Mouse (Mus musculus): ENCODE results near the gene S1pr4.

S1pr4 gene

DNA sequence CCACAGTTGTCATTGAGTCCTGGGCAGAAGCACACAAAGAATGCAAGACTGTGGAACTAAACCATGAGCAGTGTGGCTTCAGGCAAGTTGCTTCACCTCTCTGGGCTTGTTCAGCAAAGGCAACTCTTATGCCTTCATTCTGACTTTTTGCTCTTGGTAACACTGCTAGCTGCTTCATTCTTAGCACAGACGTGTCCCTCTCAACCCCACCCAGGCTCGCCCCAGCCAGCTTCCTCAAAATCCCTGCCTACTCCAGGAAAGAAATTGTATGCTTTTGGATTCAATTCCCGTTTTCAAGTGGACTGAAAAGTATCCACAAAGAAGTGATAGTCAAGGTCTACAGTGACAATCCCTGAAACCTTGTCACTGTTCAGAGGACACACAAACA lies 20.0 kb upstream of the S1pr4 start:
- CTCF ChIA-PET = interaction anchor here (1.0 kb wide), 1 partner anchor 18 kb away, joined by 4 read pairs; no protein-coding TSS in a partner anchor

DNA sequence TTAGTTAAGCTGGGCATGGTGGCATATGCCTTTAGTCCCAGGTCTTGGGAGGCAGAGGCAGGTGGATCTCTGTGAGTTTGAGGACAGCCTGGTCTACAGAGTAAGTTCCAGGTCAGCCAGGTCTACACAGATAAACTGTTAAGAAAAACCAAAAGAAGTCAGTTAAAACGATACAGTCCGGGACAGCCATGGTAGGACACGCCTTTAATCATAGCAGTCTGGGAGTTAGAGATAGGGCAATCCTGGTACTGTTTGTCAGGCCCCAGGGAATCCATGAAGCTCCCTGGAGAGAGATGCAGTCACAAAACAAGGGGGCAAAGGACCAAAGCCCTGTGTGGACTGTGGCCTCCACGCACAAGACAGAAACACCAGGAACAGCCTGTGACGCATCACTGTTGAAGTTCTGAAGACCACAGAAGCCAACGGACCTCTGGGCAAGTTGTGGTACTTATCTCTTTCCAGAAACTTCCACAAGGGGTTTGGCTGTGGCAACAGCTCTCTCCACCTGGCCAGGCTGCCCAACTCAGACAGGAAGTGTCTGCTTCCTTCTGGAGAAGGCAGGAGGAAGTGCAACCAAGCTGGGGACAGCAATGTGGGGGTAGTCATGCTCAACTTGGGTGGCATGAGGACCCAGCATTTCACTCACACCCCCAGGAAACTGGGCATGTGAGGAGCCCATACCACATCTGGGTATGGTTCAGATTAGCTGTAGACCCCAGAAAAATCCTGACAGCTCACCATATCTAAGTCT lies 19.5 kb upstream of the S1pr4 start:
- CTCF ChIA-PET = interaction anchor here (1.0 to 1.2 kb wide), 2 partner anchors 17 to 34 kb away, joined by 4 read pairs; no protein-coding TSS in a partner anchor

DNA sequence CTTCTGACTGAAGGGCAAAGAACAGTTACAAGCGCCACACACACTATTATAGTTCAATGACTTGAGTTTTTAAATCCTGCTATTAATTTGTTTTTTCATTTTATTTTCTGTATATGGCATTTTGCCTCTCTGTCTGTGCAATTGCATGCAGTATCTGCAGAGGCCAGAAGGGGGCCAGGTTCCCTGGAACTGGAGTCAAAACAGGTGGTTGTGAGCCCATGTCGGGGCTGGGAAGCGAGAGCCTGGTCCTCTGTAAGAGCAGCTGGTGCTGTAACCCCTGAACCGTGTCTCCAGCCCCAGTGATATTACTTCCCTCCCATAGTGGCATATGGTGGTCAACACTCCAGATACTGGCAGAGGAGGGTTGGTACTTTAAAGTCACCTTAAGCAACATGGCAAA lies 18.6 kb upstream of the S1pr4 start:
- CTCF ChIA-PET = interaction anchor here (1.2 kb wide), 1 partner anchor 34 kb away, joined by 4 read pairs; no protein-coding TSS in a partner anchor

DNA sequence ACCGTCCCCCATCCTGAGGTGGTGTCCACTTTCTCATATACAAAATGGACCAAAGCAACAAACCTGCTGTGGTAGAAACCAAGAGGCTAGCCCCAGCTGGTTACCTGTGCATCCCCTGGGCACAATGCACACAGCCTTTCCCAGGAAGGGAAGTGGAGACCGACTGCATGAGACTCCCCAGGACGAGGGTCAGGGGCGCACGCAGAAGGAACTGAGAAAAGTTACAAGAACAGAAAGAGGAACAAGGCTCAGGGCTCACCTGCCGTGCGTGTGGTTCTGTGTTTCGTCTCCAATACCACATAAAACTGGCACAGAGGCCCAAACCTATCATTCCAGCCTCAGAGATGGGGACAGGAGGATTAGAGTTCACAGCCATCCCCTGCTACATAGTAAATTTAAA lies 17.3 kb upstream of the S1pr4 start:
- CTCF ChIA-PET = interaction anchor here (1.1 kb wide), 1 partner anchor 14 kb away, joined by 3 read pairs; no protein-coding TSS in a partner anchor

DNA sequence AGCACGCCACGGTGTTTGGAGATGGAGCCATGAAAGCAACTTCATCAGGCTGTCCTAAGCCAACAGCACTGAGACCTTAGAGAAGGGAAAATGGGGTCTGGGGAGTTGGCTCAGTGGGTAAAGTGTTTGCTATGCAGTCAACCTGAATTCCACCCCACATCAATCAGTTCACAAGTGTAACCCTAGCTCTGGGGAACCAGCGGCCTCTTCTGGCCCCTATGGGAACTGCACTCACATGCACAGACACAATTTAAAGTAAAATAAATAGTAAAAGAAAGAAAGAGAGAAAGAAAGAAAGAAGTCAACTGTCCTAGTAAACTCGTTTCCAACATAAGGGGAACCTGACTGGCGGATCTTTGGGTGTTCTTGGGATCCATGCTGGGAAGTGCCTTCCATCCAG lies 13.9 kb upstream of the S1pr4 start:
- CTCF ChIA-PET = interaction anchor here (0.8 kb wide), 1 partner anchor 11 kb away, joined by 3 read pairs; no protein-coding TSS in a partner anchor

DNA sequence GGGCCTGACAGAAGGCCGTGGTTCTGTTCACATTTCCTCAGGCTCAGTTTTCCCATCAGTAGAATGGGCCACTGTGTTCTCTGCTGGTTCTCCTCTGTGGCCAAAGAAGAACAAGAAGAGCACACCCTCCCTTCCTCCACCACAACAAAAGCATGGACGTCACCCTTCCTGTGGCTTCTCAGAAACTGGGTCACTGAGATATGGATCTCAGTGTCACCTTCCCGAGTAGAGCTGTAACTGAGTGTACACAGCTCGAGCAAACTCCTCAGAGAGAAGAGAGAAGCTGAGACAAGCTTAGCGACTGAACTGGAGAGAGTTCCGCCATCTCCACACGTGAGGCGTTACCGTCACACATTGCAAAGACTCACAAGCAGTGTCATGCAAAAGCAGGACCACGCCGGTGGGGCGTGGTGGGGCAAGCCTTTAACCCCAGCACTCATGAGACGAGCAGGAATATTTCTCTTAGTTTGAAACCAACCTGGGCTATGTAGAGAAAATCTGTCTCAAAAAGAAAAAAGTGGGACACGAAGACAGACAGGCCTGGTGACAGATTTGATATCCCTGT lies 10.4 kb upstream of the S1pr4 start:
- CTCF ChIA-PET = no interaction called here

DNA sequence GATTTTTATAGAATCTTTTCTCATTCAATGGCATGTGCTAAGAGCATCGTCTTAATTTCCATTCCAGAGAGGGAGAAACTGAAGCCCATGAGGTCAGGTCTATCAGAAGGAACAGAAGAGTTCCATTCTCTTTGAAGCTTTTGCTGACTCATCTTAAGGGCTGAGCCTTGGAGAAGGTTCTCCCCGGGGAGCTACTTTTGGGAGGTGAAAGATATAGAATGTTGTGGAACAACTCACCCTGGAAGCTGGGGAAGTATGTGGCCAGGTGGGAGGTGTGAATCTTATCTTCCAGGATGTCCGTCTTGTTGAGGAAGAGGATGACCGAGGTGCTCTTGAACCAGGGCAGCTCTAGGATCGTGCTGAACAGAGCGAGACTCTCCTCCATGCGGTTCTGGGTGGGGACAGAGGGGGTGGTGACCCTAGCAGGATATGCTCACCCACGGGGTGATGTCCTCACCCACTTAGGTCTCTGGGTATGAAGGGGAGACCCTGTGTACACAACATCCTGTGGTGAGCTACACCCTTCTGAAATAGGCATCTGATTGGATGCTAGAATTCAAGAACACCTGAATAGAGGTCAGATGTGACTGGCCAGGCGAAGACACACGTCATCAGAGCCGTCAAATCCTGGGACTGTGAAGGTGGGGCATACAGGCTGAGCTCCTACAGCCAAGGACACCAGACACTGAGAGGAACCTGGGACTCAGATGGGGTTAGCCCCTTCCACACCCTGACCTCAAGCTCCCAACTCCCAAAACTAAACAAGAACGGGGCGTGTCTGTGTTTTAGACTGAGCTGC lies 8.0 kb upstream of the S1pr4 start:
- CTCF ChIA-PET = interaction anchor here (0.5 to 1.2 kb wide), 2 partner anchors 57 to 242 kb away, joined by 3 to 4 read pairs; no protein-coding TSS in a partner anchor

DNA sequence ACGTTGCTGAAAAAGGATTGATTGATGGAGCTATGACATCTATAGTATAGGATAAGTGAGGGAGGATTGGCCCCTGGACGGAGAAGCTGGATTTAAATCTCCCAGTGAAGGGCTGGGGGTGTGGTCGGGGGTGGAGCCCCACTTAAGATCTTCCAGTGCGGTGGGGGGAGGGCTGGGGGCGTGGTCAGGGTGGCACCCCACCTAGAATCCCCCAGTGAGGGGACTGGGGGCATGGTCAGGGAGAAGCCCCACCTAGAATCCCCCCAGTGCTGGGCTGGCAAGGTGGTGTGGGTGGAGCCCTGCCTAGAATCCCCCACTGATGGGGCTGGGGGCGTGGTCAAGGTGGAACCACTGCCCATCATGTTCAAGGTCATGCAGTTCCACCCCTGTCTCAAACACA lies 7.2 kb upstream of the S1pr4 start:
- CTCF ChIA-PET = interaction anchor here (1.2 kb wide), 1 partner anchor 57 kb away, joined by 3 read pairs; no protein-coding TSS in a partner anchor

DNA sequence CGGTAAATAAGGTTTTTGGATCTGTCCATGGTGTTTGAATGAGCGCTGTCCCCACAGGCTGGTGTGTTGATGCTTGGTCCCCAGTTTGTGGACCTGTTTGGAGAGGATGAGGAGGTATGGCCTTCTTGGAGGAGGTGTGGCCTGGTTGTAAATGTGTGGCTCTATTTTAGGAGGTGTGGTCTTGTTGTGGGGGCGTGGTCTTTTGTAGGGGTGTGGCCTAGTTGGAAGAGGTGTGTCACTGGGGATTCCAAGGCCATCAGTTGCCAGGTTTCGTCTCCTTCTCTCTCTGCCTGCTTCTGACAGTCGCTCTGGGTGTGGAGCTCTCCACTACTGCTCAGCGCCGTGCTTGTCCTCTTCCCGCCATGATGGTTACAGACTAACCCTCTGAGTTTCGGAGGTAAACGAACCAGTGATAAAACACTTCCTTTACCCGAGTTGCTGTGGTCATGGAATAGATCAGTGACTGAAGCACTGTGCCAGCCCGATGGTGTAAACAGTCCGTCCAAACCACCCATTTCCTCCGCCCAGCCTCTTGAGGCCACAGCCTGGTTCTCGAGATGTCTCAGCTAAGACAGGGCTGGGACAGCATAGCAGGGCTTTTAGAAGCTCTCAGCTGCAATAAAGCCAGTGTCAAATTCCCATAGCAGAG lies 5.2 kb upstream of the S1pr4 start:
- CTCF ChIA-PET = interaction anchor here (0.7 kb wide), 1 partner anchor 207 kb away, joined by 3 read pairs; no protein-coding TSS in a partner anchor

DNA sequence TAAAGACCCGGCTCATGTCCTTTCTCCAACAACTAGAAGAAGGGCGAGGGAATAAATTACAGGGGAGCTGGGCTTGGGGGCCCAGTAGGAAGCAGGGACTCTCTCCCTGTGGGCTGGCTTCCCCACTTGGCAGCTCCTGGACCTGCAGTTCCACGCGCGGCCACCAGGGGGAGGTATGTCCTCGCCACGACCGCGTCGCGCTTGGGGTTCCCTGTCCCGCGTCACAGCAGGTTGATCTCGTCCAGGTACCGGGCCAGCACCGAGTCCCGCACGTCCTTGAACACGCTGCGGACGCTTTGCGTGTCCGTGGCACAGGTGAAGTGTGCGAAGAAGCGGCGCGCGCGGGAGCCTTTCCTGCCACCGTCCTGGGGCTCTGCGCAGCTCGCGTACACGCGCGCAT lies 2.7 kb upstream of the S1pr4 start:
- CTCF ChIA-PET = interaction anchor here (1.1 to 2.0 kb wide), 5 partner anchors 11 to 48 kb away, joined by 3 to 16 read pairs (median 4); no protein-coding TSS in a partner anchor

DNA sequence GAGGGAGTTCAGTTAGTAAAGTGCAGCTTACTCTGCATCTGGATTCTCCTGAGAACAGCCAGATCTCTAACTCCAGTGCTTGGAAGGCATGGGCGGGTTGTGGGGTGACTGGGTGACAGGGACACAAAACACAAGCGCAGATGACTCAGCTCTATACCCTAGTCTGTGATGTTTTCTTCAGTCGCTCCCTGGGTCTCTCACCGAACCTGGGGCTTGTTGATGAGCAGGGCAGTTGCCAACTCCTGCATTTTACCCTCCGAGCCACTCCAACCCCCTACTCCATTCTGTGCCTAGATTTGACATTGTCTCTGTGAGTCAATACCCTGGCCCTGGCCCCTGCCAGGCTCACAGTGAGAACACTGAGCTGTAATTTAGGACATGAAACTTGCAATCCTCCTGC lies 1.9 kb upstream of the S1pr4 start:
- CTCF ChIA-PET = interaction anchor here (1.1 to 2.0 kb wide), 5 partner anchors 12 to 49 kb away, joined by 3 to 16 read pairs (median 4); no protein-coding TSS in a partner anchor

DNA sequence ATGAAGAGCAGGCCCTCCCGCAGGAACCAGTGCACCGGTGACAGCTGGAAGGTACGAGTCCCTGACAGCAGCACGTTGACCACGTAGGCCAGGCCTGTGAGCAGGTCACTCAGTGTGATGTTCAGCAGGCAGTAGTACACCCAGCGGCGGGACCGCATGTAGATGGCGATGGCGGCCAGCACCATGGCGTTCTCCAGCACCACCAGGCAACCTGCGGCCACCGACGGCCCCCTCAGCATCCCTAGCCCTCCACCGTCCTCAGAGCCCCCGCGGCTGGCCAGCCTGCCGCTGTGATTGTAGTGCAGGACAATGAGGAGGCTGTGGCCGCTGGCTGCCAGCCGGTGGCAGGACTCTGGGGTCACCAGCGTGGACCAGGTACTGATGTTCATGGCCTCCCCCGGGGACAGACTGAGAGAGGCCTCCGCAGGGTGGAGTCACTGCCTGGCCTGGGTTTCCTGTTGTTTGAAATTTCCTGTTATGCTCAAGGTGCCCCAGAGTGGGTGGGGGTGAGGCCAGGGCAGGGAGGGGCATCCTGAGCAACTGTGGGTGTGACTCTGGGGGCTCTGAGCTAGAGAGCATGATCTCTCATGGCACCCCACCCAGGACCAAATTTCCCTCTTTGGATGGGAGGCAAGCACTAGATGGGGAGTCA lies 556 bp downstream of the S1pr4 start:
- CTCF ChIA-PET = interaction anchor here (0.7 kb wide), 1 partner anchor 117 kb away, joined by 3 read pairs; no protein-coding TSS in a partner anchor

DNA sequence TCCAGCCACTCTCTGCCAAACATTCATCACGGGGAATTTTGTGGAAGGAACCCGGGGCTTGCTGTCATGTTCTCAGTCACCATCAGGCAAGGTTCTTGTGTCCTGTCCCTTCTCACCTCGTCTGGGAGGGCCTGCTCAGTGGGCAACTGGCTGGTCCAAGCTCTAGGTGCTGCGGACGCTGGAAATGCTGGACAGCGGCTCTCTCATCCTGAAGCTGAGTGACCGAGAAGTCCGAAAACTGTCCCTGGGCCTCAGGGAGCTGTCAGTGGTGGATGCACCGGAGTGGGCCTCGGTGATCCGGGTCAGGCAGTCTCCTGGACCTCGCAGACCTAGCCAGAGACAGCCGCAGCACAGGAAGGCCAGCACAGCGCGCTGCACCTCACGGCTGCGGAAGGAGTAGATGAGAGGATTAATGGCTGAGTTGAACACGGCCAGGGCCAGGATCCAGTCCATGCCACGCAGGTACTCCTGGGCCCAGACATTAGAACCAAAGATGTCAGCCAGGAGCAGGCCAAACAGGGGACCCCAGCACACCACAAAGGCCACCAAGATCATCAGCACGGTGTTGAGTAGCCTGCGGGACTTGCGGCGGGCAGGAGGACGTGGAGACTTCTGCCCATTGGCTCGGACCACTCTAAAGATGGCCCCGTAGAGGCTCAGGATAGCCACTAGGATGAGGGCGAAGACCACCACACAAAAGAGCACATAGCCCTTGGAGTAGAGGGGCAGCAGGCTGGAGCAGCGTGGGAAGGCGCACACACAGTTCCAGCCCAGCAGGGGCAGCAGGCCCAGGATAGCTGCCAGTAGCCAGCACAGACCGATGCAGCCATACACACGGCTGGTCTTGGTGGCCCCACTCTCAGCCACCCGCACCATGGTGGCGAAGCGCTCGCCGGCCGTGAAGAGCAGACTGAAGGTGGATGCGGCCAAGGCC lies 1.3 kb downstream of the S1pr4 start:
- CTCF ChIA-PET = interaction anchor here (0.6 to 0.7 kb wide), 2 partner anchors 9 to 116 kb away, joined by 3 read pairs; no protein-coding TSS in a partner anchor

DNA sequence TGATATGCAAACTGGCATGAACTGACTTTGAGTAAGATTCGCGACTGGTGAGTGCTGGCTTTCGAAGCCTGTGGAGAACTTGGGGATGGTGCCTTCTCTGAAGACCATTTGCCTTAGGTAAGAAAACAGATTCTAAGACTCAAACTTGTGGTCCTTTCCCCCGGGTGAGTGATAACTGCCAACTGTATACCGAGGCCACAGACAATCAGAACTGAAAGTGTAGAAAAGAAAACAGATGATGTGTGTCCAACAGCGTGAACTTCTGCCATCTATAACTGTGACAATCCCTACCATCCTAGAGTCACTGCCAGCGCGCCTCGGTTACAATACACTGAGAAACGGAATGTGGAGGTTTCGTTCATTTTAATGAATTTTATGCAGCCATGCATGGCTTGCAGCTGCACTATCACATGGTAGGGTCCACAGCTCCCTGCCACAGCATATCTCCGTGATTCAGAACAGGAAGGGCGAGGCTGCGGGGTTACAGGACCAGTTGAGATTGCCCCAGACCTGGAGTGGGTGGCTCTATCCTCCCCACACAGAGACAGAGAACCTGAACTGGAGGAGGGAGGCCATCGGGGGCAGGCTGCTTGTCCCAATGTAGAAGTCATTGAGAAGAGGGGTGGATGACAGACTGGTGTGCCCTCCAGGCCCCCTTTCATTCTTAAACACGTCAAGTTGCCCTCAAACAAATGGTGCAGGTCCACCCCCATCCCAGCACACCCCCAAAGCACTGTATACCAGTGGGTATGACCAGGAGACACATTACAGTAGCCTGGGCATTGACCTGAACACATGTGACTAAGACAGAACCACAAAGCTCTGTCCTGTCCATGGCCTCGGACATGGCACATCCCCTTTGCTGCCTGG lies 2.3 kb downstream of the S1pr4 start:
- CTCF ChIA-PET = interaction anchor here (0.6 to 0.9 kb wide), 4 partner anchors 8 to 1233 kb away, joined by 3 to 4 read pairs (median 3); partner anchors contain the start of gene BC025920

DNA sequence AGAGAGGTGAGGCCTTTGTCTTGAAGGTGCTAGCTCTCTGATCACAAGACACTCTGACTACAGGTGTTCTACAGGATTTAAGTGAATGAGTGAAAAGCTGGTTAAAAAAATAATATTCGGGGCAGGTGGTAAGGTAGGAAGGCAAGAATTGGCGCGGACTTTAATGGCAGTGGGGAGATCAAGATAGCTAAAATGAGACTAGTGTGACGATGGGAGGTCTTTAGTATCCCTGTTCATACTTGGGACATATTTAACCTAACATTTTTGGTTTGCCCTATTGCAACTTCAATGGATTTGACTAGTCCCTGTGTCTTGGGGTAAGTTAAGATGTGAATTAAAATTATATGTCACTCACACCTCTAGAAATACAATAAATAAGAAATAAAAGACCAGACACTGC lies 3.0 kb downstream of the S1pr4 start:
- CTCF ChIA-PET = interaction anchor here (0.7 to 0.9 kb wide), 3 partner anchors 109 to 1232 kb away, joined by 3 to 4 read pairs (median 3); partner anchors contain the start of gene BC025920

DNA sequence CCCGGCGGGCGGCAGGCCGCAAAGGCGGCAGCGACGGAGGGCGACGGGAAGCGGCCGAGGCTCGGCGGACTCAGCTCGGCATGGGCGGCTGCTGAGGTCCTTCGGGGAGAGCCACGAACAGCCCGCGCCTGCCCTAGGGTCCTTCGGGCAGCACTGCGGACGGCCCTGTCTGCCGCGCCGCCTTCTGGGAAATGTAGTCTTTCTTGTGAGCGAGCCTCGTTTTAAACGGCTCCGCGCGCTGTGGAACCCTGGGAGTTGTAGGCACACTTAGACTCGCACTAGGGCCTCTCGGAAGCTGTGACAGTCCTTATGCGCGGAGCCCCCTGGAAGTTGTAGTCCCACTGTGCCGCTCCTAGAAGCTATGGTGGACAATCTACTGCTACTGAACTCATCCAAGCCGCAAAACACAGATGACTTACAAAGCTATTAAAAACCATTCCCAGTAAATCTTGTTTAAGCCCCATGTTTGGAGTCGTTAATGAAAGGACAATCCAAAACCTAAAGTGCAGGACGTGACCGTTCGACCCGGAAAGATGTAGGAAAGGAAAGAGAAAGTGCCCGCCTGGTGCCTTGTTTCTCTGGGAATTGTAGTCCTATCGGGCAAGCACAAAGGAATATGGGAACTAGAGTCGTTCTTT lies 3.5 kb downstream of the S1pr4 start, which contains the start of gene Ncln:
Gene Ncln (minus strand): TSS at position 129 of the 638 bp plus-strand sequence.
- CTCF ChIA-PET = interaction anchor here (0.7 to 1.5 kb wide), 4 partner anchors 10 to 1231 kb away, joined by 3 to 4 read pairs (median 3); partner anchors contain the start of gene BC025920

DNA sequence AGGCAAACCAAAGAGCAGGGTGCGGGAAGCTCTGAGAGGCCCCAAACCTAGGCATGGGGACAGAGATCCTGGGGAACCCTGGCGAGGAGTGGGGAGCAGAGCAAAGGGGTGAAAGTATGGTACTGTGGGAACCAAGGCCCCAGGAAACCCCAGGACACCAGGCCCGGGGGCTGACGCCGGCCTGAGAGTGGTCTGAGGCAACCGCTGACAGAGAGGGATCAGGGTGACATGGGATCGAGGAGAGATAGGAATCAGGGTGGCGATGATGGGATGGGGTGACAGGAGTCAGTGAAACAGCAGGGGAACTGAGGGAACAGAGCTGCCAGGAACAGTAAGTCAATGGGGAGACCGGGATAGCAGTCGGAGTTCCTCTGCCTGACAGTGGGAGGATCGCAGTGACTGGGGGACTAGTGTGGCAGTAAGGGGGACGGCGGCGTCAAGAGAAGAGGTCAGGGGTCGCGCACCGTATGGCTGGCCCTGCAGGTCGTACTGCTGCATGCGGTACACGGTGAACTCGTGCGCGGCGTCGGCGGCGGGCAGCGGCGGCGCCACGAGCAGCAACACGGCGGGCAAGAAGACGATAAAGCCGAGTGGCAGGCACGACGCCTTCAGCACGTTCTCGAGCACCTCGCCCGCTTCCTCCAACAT lies 4.2 kb downstream of the S1pr4 start:
- CTCF ChIA-PET = interaction anchor here (0.9 to 1.5 kb wide), 2 partner anchors 9 to 303 kb away, joined by 3 read pairs; no protein-coding TSS in a partner anchor

Measured in spleen, embryonic (tissue).